Mouse (Mus musculus) intestine, postnatal 0 days (tissue): Measurements from ENCODE around the gene Gm10401. TPM values are rescaled to one million over a fixed set of nuclear protein-coding genes. Genes with fewer than 3 reads are reported as not detected.
"Not testable (repeated sequence)": the region's sequence is repeated elsewhere in the genome, so short reads cannot be mapped to it uniquely, and the experiment has no call there.

Experiments
- ATAC-seq: fragments of 200-750 bp; cut with Nextera tagmentation; 2 replicates; pipeline ENCODE4 v1.8.0; 2017; ENCODE audit warnings: mild to moderate bottlenecking, moderate TSS enrichment, moderate library complexity
- H3K27ac ChIP-seq: fragments of 300-500 bp; sonication (generic); 2 replicates; pipeline ENCODE4 v1.5.1; 2014; ENCODE audit warnings: mild to moderate bottlenecking, low read depth, low read length, moderate library complexity
- H3K27me3 ChIP-seq: fragments of 300-500 bp; sonication (generic); replicated peaks from 2 replicates; pipeline ENCODE4 v1.6.1; 2014; ENCODE audit warnings: low read length, mixed read lengths; ENCODE audit not compliant: control insufficient read depth, insufficient read depth
- H3K36me3 ChIP-seq: fragments of 300-500 bp; sonication (generic); 2 replicates; pipeline ENCODE4 v1.6.1; 2014; ENCODE audit warnings: mild to moderate bottlenecking, moderate library complexity; ENCODE audit not compliant: control insufficient read depth, insufficient read depth
- H3K4me1 ChIP-seq: fragments of 300-500 bp; sonication (generic); replicated peaks from 2 replicates; pipeline ENCODE4 v1.6.1; 2014; ENCODE audit warnings: antibody characterized with exemption, low read length, mixed read lengths; ENCODE audit not compliant: control insufficient read depth, insufficient read depth
- H3K4me2 ChIP-seq: fragments of 300-500 bp; sonication (generic); replicated peaks from 2 replicates; pipeline ENCODE4 v1.6.1; 2014; ENCODE audit warnings: low read depth, mild to moderate bottlenecking, moderate library complexity
- H3K4me3 ChIP-seq: fragments of 300-500 bp; sonication (generic); 2 replicates; pipeline ENCODE4 v1.5.1; 2014; ENCODE audit warnings: low read depth, low read length
- H3K9ac ChIP-seq: fragments of 300-500 bp; sonication (generic); 2 replicates; pipeline ENCODE4 v1.6.1; 2014; ENCODE audit warnings: mild to moderate bottlenecking, low read depth, low read length
- H3K9me3 ChIP-seq: fragments of 300-500 bp; sonication (generic); 2 replicates; pipeline ENCODE4 v1.6.1; 2016; ENCODE audit warnings: mixed run types; ENCODE audit not compliant: control insufficient read depth
- CTCF ChIP-seq: sonication (generic); IDR thresholded peaks from 2 replicates; pipeline ENCODE4 v1.5.1; 2016; ENCODE audit warnings: low read depth, mild to moderate bottlenecking, control low read depth, antibody characterized with exemption, moderate library complexity
- WGBS: fragments of 180-500 bp; shearing (Covaris S2); extraction: QIAGEN DNeasy Blood & Tissue Kit; methylation state at CpG from one replicate; pipeline ENCODE4 v1.1.7; 2014; 5-methylcytosine and 5-hydroxymethylcytosine counted together
- polyA plus RNA-seq: library from polyadenylated mRNA; unstranded; fragments of >200 nt; fragmentation: Nextera tagmentation; extraction: Ambion mirVana; gene quantifications from 2 replicates; pipeline ENCODE4 v1.2.1, GENCODE M21; 2015

Gm10401 gene
- polyA plus RNA-seq, 1 experiment from 2014 or later = 13.8 TPM

DNA sequence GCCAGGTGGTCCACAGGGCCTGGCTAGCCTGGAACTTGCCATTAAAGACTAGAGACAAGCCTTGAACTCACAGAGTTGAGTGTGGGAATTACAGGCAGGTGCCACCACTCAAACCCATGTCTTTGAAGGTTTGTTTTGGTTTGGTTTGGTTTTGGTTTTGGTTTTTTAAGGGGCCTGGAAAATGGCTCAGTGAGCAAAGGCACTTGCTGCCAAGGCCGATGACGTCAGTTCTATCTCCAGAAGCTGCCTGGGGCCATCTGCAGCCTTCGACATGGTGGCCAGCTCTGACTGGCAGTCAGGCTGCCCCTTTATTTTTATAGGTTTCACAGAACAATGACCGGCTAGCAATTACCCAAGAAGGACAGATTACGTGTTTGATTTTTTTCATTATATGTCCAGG, 22.9 kb upstream of the Gm10401 start:
- Histone ChIP-seq H3K36me3 (peaks cover 37% of the 10 kb centered on the region), H3K27me3 (no peaks in the 10 kb centered on the region), H3K9me3 (no peaks in the 10 kb centered on the region), H3K4me1 (no peaks in the 10 kb centered on the region), H3K4me2 (no peak overlapping the region), H3K27ac (no peak overlapping the region), H3K4me3 (no peak overlapping the region), H3K9ac (no peak overlapping the region)
- WGBS = 78% methylated on average over 5 of the region's 5 CpGs
- ATAC-seq = no peak
- TF ChIP-seq CTCF = no peak

DNA sequence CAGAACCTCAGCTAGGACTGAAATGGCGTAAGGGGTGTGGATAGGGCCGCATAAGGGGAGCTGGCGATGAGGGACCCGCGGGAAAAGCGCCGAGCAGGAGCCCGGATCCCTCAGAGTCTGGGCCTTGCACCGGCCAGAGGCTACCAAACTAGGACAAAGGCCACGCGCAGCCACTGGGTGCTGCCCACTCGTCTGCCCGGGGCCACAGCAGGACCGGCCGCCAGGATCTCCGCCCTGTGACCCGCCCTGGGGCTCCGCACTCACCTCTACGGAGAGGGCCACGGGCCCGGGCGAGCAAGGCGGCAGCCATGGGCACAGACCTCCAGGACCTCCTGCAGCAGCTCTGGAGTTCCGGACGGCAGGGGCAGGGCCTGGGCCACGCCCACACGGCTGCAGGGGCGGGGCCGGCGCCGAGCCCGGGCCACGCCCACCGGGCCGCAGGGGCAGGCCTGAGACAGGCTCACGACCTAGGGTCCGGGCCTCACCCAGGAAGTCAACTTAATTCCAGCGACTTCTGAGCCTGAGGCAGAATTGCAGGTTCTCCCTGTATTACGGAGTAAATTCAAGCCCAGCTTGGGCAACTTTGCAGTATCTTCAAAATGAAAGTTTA, 21.0 kb upstream of the Gm10401 start, which contains the start of gene Acads:
TSS of gene Acads (minus strand) at position 386 of the 610 bp plus-strand sequence.
- Histone ChIP-seq H3K27me3 (no peaks in the 10 kb centered on the region), H3K36me3 (peaks cover 28% of the 10 kb centered on the region), H3K9ac (peak within 1 kb of the TSS; percentile 79), H3K4me2 (peak within 1 kb of the TSS; percentile 84), H3K4me1 (no peaks in the 10 kb centered on the region), H3K9me3 (no peaks in the 10 kb centered on the region), H3K27ac (peak within 1 kb of the TSS; percentile 64), H3K4me3 (peak within 1 kb of the TSS; percentile 92)
- ATAC-seq = peak; percentile 92
- TF ChIP-seq CTCF = no peak
- 1% methylated on average over 39 of the region's 39 CpGs for WGBS

DNA sequence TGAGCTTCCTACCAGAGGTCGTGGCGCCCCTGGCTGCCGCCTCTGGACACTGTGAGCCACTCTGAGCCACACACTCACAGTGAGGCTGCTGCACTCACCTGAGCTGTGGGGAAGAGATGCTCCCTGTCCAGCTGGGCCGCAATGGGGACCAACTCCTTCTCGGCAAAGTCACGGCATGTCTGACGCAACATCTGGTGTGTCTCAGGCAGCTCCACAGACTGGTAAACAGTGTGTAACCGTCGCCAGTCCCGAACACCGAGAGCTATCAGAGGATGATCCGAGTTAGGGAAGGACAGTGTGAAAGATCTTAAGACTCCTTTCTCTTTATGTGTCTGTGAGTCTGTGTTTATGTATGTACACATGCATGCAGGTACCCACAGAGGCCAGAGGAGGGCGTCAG, 19.4 kb upstream of the Gm10401 start:
- TF ChIP-seq CTCF = peak; percentile 29
- WGBS = 87% methylated on average over 13 of the region's 13 CpGs
- no peak for ATAC-seq

DNA sequence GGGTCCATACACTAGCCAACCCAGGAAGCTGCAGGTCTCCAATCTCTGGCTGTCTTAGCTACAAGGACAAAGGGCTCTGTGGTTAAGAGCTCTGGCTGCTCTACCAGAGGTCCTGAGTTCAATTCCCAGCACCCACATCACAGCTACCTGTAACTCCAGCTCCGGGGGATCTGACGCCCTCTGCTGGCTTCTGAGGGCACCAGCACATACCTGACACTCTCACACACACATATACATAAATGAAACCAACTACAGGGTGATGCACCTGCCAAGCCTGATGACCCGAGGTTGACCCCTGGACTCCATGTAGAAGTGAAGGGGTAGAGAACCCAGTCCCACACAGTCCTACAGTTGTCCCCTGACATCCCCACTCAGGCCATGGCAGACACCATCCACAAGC, 18.3 kb upstream of the Gm10401 start:
- Histone ChIP-seq H3K9me3 (no peaks in the 10 kb centered on the region), H3K27me3 (no peaks in the 10 kb centered on the region), H3K4me1 (no peaks in the 10 kb centered on the region), H3K36me3 (peaks cover 36% of the 10 kb centered on the region), H3K9ac (no peak overlapping the region), H3K27ac (no peak overlapping the region), H3K4me2 (no peak overlapping the region), H3K4me3 (no peak overlapping the region)
- no peak for ATAC-seq
- 92% methylated on average over 3 of the region's 3 CpGs for WGBS
- TF ChIP-seq CTCF = peak; percentile 36; the same call in 1 of the 2 replicates

More for the DNA sequence above, 19.4 kb upstream of the Gm10401 start:
- no peak overlapping the region for H3K4me3 ChIP-seq
- no peaks in the 10 kb centered on the region for H3K9me3 ChIP-seq
- H3K36me3 ChIP-seq = peaks cover 26% of the 10 kb centered on the region
- no peak overlapping the region for H3K9ac ChIP-seq
- H3K27me3 ChIP-seq = no peaks in the 10 kb centered on the region
- no peak overlapping the region for H3K27ac ChIP-seq
- no peak overlapping the region for H3K4me2 ChIP-seq
- H3K4me1 ChIP-seq = no peaks in the 10 kb centered on the region

DNA sequence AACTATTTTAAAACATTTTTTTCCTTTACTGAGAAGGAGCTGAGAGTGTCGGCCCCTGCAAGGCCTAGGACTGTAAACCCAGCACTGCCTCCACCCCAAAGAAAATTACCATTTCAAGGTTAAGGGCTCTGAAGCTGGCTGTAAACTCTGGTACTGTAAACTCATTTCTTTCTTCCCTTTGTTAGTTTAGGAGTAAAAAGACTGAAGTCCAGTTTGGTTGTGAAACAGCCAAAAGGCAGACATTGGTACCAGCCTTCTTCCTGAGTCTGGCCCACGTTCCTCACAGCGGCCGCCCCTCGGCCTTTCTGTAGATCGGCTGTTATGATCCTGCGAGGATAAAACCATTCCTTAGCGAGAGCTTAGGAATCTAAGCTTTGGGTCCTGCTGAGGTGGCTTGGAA, 16.4 kb upstream of the Gm10401 start:
- H3K9ac ChIP-seq = no peak overlapping the region
- no peaks in the 10 kb centered on the region for H3K27me3 ChIP-seq
- WGBS = 55% methylated on average over 8 of the region's 8 CpGs
- no peaks in the 10 kb centered on the region for H3K9me3 ChIP-seq
- no peak overlapping the region for H3K27ac ChIP-seq
- peaks cover 55% of the 10 kb centered on the region for H3K36me3 ChIP-seq
- no peak overlapping the region; the same call in 1 of the 2 replicates for H3K4me2 ChIP-seq
- no peaks in the 10 kb centered on the region for H3K4me1 ChIP-seq
- ATAC-seq = peak; percentile 44
- no peak for TF ChIP-seq CTCF
- H3K4me3 ChIP-seq = no peak overlapping the region

DNA sequence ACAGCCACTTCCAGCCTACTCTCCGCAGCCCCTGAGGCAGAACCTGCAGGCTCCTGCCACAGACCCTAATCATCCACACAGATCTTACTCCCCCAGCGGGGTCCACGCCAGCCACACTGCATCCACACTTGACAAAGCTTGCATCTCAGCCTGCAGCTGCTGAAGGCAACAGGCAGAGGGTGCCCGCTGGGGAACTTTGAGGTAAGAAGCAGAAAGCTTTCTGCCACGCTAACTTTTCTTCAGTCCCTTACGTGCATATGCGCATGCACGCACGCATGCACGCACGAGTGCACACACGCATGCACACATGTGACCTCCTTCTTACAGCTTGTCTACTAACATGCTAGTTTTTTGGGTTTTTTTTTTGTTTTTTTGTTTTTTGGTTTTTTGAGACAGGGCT, 15.1 kb upstream of the Gm10401 start:
- WGBS = 94% methylated on average over 12 of the region's 12 CpGs
- no peaks in the 10 kb centered on the region for H3K27me3 ChIP-seq
- H3K27ac ChIP-seq = no peak overlapping the region
- H3K9ac ChIP-seq = no peak overlapping the region
- ATAC-seq = no peak
- H3K4me3 ChIP-seq = no peak overlapping the region
- H3K4me2 ChIP-seq = no peak overlapping the region
- TF ChIP-seq CTCF = no peak
- H3K9me3 ChIP-seq = no peaks in the 10 kb centered on the region
- H3K4me1 ChIP-seq = no peaks in the 10 kb centered on the region
- peaks cover 57% of the 10 kb centered on the region for H3K36me3 ChIP-seq

DNA sequence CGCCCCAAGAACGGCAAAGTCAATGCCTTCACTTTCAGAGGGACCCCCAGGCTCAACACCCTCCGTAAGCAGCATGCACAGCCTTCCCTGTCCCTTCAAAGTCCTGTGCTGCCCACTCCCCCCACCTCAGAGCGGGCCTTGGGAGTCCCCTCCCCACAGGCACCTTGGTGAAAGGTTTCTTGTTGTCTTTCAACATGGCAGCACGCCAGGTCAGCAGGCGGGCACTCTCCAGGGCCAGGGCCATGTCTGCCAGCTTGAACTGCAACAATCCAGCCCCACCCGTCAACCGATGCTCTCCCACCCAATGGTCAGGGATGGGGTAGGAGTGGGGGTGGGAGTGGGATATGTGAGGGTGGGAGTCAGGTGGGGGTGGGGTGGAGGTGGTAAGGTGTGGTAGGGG, 13.1 kb upstream of the Gm10401 start:
- Histone ChIP-seq H3K27ac (no peak overlapping the region), H3K36me3 (peaks cover 46% of the 10 kb centered on the region), H3K9ac (no peak overlapping the region), H3K9me3 (no peaks in the 10 kb centered on the region), H3K4me2 (no peak overlapping the region), H3K27me3 (no peaks in the 10 kb centered on the region), H3K4me1 (no peaks in the 10 kb centered on the region), H3K4me3 (no peak overlapping the region)
- ATAC-seq = no peak
- TF ChIP-seq CTCF = no peak
- WGBS = 90% methylated on average over 8 of the region's 8 CpGs

DNA sequence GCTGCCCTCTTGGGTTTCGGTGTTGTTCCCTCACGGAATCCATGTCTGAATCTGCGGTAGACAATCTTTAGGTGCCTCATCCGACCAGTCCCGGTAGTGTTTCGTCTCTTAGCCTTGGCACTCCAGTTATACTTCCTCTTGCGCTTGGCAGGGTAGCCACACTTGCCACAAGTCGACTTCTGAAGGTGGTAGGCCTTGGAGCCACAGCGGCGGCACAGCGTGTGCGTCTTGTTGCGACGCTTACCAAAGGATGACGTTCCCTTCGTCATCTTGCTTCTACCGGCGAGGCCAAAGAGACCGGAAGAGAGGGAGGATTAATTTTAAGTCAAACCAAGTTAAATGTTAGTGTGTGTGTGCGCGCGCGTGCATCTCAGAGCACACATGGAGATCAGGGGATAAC, 5.2 kb upstream of the Gm10401 start:
- H3K9me3 ChIP-seq, H3K27ac ChIP-seq, H3K27me3 ChIP-seq, ATAC-seq, H3K4me2 ChIP-seq, H3K4me1 ChIP-seq, H3K9ac ChIP-seq, H3K4me3 ChIP-seq: not testable (repeated sequence)
- peaks cover 25% of the 10 kb centered on the region for H3K36me3 ChIP-seq
- WGBS = 98% methylated on average over 23 of the region's 23 CpGs
